Mouse (Mus musculus): ENCODE data around the gene Skil. TPM values are rescaled to one million over a fixed set of nuclear protein-coding genes. Genes with fewer than 3 reads are reported as not detected.

Gene Skil
- polyA plus RNA-seq, 1 experiment = 13.1 TPM

DNA sequence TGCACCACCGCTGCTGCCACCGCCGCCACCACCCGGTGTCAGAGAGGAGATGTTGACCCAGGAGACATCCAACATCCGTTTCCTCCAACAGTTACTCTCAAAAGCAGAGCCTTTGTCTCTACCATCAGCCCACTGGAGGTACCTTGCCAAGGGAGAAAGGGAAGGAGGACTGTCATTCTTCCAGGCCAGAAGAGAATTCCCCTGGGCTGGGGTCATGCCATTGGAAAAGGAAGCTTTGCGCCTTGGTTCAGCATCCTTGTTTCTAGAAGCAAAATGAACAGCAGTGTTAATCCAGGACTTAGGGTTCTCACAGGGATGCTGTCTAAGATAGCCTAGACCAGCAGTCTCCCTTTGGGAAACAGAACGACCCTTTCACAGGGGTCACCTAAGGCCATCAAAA is 32.5 kb upstream of the Skil start:
- H3K4me3 ChIP-seq (ENCODE audit: control insufficient read depth, insufficient read depth, low read length) = no peak overlapping the region
- DNase-seq = no peak
- no peaks in the 10 kb centered on the region for H3K27me3 ChIP-seq (ENCODE audit: control insufficient read depth, insufficient read depth, low read length)
- H3K36me3 ChIP-seq (ENCODE audit: control insufficient read depth, insufficient read depth, low read length) = no peaks in the 10 kb centered on the region
- peaks cover 16% of the 10 kb centered on the region for H3K4me1 ChIP-seq (replicated peaks; ENCODE audit: control insufficient read depth, insufficient read depth, low read length)
- H3K27ac ChIP-seq (ENCODE audit: control insufficient read depth, insufficient read depth, low read length) = no peak overlapping the region; the same call in 1 of the 2 replicates
- no peak for TF ChIP-seq POLR2A (IDR thresholded peaks at IDR 0.05; ENCODE audit: control insufficient read depth, extremely low read depth, insufficient read depth, low read length, poor library complexity)
- TF ChIP-seq CTCF (IDR thresholded peaks at IDR 0.05; ENCODE audit: borderline replicate concordance, control insufficient read depth, extremely low read depth, insufficient read depth, low read length, poor library complexity) = no peak
- 65% methylated on average over 7 of the region's 7 CpGs for WGBS

DNA sequence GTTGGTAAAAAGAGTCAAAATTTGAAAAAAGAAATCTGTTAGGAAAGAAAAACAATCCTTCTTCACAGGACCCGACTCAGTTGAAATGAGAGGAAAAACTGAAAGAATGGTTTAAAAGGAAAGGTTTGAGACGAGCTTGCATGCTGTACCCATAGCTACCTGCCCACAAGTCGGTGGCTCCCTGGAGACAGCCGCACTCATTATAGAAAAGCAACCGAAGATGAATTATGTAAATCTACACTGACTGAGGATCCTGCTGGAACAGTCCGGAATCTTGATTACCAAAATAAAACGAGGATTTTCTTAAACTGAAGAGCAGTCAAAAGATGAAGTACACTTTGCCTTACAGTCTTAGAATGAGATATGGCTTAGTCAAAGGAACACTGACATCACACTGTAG is 26.4 kb upstream of the Skil start:
- H3K4me3 ChIP-seq (ENCODE audit: control insufficient read depth, insufficient read depth, low read length) = no peak overlapping the region
- DNase-seq = no peak
- TF ChIP-seq POLR2A (IDR thresholded peaks at IDR 0.05; ENCODE audit: control insufficient read depth, extremely low read depth, insufficient read depth, low read length, poor library complexity) (no peak), CTCF (IDR thresholded peaks at IDR 0.05; ENCODE audit: borderline replicate concordance, control insufficient read depth, extremely low read depth, insufficient read depth, low read length, poor library complexity) (no peak)
- WGBS = 95% methylated on average over 7 of the region's 7 CpGs
- no peak overlapping the region for H3K27ac ChIP-seq (ENCODE audit: control insufficient read depth, insufficient read depth, low read length)
- H3K27me3 ChIP-seq (ENCODE audit: control insufficient read depth, insufficient read depth, low read length) = no peaks in the 10 kb centered on the region
- no peaks in the 10 kb centered on the region for H3K36me3 ChIP-seq (ENCODE audit: control insufficient read depth, insufficient read depth, low read length)
- no peaks in the 10 kb centered on the region for H3K4me1 ChIP-seq (replicated peaks; ENCODE audit: control insufficient read depth, insufficient read depth, low read length)

DNA sequence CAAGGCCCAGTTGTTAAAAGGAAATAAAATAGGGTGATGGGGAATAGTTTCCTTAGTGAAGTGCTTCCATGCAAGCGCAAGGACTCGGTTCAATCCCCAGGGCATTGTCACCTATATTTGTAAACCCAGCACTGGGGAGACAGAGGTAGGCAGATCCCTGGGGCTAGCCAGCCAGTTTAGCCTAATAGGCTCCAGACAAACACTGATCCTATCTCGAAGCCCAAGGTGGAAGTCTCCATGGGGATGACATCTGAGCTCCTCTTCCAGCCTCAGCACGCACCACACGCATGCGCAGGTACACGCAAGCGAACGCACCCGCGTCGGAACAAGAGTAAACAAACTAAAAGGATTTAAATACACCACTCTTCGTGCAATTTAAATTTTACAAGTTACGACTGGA is 23.1 kb upstream of the Skil start:
- 95% methylated on average over 14 of the region's 14 CpGs for WGBS
- DNase-seq = no peak
- H3K4me3 ChIP-seq (ENCODE audit: control insufficient read depth, insufficient read depth, low read length) = no peak overlapping the region
- no peak overlapping the region for H3K27ac ChIP-seq (ENCODE audit: control insufficient read depth, insufficient read depth, low read length)
- no peaks in the 10 kb centered on the region for H3K36me3 ChIP-seq (ENCODE audit: control insufficient read depth, insufficient read depth, low read length)
- H3K27me3 ChIP-seq (ENCODE audit: control insufficient read depth, insufficient read depth, low read length) = no peaks in the 10 kb centered on the region
- H3K4me1 ChIP-seq (replicated peaks; ENCODE audit: control insufficient read depth, insufficient read depth, low read length) = peaks cover 3% of the 10 kb centered on the region
- TF ChIP-seq CTCF (IDR thresholded peaks at IDR 0.05; ENCODE audit: borderline replicate concordance, control insufficient read depth, extremely low read depth, insufficient read depth, low read length, poor library complexity) (no peak), POLR2A (IDR thresholded peaks at IDR 0.05; ENCODE audit: control insufficient read depth, extremely low read depth, insufficient read depth, low read length, poor library complexity) (no peak)

DNA sequence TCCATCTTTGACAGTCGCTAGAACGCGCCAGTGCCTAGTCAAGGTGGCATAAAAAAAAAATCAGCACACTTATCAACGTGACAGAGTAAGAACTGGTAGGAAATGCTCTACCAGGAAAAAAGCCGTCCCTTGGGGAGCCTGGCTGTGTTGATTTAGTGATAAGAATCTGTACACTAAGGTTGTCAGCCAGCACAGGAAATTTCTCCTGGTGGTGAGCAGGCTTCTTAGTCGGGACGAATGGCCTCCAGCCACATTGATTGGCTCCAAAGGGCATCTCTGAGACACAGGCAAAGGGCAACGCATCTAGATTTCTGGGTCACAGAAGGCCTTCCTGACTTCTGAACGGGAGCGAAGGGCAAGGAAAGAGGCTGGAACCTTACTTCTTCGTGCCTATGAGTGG is 19.1 kb upstream of the Skil start:
- WGBS = 57% methylated on average over 11 of the region's 11 CpGs
- H3K27me3 ChIP-seq (ENCODE audit: control insufficient read depth, insufficient read depth, low read length) = no peaks in the 10 kb centered on the region
- TF ChIP-seq CTCF (IDR thresholded peaks at IDR 0.05; ENCODE audit: borderline replicate concordance, control insufficient read depth, extremely low read depth, insufficient read depth, low read length, poor library complexity) (no peak), POLR2A (IDR thresholded peaks at IDR 0.05; ENCODE audit: control insufficient read depth, extremely low read depth, insufficient read depth, low read length, poor library complexity) (no peak)
- peaks cover 3% of the 10 kb centered on the region for H3K4me1 ChIP-seq (replicated peaks; ENCODE audit: control insufficient read depth, insufficient read depth, low read length)
- no peaks in the 10 kb centered on the region for H3K36me3 ChIP-seq (ENCODE audit: control insufficient read depth, insufficient read depth, low read length)
- no peak overlapping the region for H3K4me3 ChIP-seq (ENCODE audit: control insufficient read depth, insufficient read depth, low read length)
- H3K27ac ChIP-seq (ENCODE audit: control insufficient read depth, insufficient read depth, low read length) = no peak overlapping the region
- no peak for DNase-seq

DNA sequence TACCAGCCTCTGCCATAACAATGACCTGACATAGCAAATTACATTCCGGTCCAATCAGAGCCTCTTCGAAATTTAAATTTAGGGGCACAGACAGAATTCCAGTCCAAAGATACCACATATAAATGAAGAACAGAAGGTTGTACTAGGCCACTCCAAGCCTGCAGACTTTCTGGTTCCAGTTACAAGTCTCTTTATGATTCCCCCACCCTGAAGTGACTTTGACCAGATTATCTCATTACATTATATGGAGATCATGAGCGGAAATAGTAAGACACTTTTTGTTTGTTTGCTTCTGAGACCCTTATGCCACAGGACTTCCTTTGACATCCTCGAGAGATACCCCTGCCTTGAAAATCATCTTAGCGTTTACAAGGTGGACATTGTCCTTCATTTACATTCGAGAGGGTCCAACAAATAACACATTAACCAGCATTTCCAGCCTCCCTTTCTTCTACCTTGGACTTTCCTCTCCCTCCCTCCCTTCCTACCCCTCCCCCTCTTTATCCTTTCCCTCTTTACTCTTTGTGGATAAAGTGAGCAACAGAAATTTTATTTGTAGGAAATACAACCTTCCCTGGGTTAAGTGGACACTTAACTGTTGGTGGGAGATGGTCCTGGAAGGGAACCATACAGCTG is 17.7 kb upstream of the Skil start:
- DNase-seq = no peak
- Histone ChIP-seq H3K27me3 (ENCODE audit: control insufficient read depth, insufficient read depth, low read length) (no peaks in the 10 kb centered on the region), H3K36me3 (ENCODE audit: control insufficient read depth, insufficient read depth, low read length) (no peaks in the 10 kb centered on the region), H3K27ac (ENCODE audit: control insufficient read depth, insufficient read depth, low read length) (no peak overlapping the region), H3K4me3 (ENCODE audit: control insufficient read depth, insufficient read depth, low read length) (no peak overlapping the region), H3K4me1 (replicated peaks; ENCODE audit: control insufficient read depth, insufficient read depth, low read length) (peaks cover 6% of the 10 kb centered on the region)
- 97% methylated on average over 6 of the region's 6 CpGs for WGBS
- TF ChIP-seq POLR2A (IDR thresholded peaks at IDR 0.05; ENCODE audit: control insufficient read depth, extremely low read depth, insufficient read depth, low read length, poor library complexity) (no peak), CTCF (IDR thresholded peaks at IDR 0.05; ENCODE audit: borderline replicate concordance, control insufficient read depth, extremely low read depth, insufficient read depth, low read length, poor library complexity) (no peak)

DNA sequence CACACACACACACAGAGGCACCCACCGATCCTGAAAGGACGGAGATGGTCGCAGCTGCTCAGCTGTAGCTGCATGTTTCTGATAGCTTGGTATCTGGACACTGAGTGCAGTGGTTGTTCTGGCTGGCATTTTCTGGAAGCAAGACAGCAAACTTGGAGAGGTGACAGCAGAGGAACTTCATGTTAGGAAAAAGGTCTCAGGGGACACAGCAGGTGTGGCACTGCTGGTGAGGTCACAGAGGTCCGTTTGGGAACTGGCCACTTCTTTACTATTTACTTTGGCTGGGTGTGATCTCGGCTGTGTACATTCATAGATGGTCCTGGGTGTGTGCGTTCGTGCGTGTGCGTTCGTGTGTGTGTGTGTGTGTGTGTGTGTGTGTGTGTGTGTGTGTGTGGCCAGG is 15.4 kb upstream of the Skil start:
- TF ChIP-seq CTCF (IDR thresholded peaks at IDR 0.05; ENCODE audit: borderline replicate concordance, control insufficient read depth, extremely low read depth, insufficient read depth, low read length, poor library complexity) (no peak), POLR2A (IDR thresholded peaks at IDR 0.05; ENCODE audit: control insufficient read depth, extremely low read depth, insufficient read depth, low read length, poor library complexity) (no peak)
- H3K4me3 ChIP-seq (ENCODE audit: control insufficient read depth, insufficient read depth, low read length) = no peak overlapping the region
- peaks cover 19% of the 10 kb centered on the region for H3K4me1 ChIP-seq (replicated peaks; ENCODE audit: control insufficient read depth, insufficient read depth, low read length)
- H3K27ac ChIP-seq (ENCODE audit: control insufficient read depth, insufficient read depth, low read length) = no peak overlapping the region
- DNase-seq = no peak
- no peaks in the 10 kb centered on the region for H3K27me3 ChIP-seq (ENCODE audit: control insufficient read depth, insufficient read depth, low read length)
- 90% methylated on average over 10 of the region's 10 CpGs for WGBS
- H3K36me3 ChIP-seq (ENCODE audit: control insufficient read depth, insufficient read depth, low read length) = no peaks in the 10 kb centered on the region
